Mouse (Mus musculus) stomach, embryonic 16.5 days (tissue): Measurements from ENCODE around the gene Mrpl42. TPM values are rescaled to one million over a fixed set of nuclear protein-coding genes. Genes with fewer than 3 reads are reported as not detected.
A peak's percentile ranks its signal among the peaks of the same experiment; 100 is the strongest.

Experiments
- ATAC-seq: fragments of 200-750 bp; cut with Nextera tagmentation; 2 replicates; pipeline ENCODE4 v1.8.0; 2017; ENCODE audit warnings: moderate number of reproducible peaks, moderate TSS enrichment; ENCODE audit not compliant: insufficient read depth, low FRiP score
- H3K27ac ChIP-seq: fragments of 300-500 bp; sonication (generic); 2 replicates; pipeline ENCODE4 v1.5.1; 2014; ENCODE audit warnings: low read length
- H3K27me3 ChIP-seq: fragments of 300-500 bp; sonication (generic); 2 replicates; pipeline ENCODE4 v1.6.1; 2014; ENCODE audit warnings: low read length, control low read depth, mixed read lengths; ENCODE audit not compliant: control insufficient read depth, insufficient read depth
- H3K36me3 ChIP-seq: fragments of 300-500 bp; sonication (generic); 2 replicates; pipeline ENCODE4 v1.6.1; 2014; ENCODE audit warnings: low read length; ENCODE audit not compliant: control insufficient read depth, insufficient read depth
- H3K4me1 ChIP-seq: fragments of 300-500 bp; sonication (generic); 2 replicates; pipeline ENCODE4 v1.6.1; 2014; ENCODE audit warnings: low read length, control low read depth, mixed read lengths; ENCODE audit not compliant: control insufficient read depth, insufficient read depth
- H3K4me2 ChIP-seq: fragments of 300-500 bp; sonication (generic); 2 replicates; pipeline ENCODE4 v1.6.1; 2014; ENCODE audit warnings: low read depth, low read length, mixed read lengths
- H3K4me3 ChIP-seq: fragments of 300-500 bp; sonication (generic); replicated peaks from 2 replicates; pipeline ENCODE4 v1.5.1; 2014; ENCODE audit warnings: mild to moderate bottlenecking, low read length
- H3K9ac ChIP-seq: fragments of 300-500 bp; sonication (generic); 2 replicates; pipeline ENCODE4 v1.6.1; 2014; ENCODE audit warnings: low read length
- H3K9me3 ChIP-seq: fragments of 300-500 bp; sonication (generic); replicated peaks from 2 replicates; pipeline ENCODE4 v1.6.1; 2016; ENCODE audit warnings: low read length, control low read depth; ENCODE audit not compliant: control insufficient read depth
- WGBS: fragments of 180-500 bp; shearing (Covaris S2); extraction: QIAGEN DNeasy Blood & Tissue Kit; methylation state at CpG from one replicate; pipeline ENCODE4 v1.1.7; 2014; 5-methylcytosine and 5-hydroxymethylcytosine counted together
- polyA plus RNA-seq: library from polyadenylated mRNA; unstranded; fragments of >200 nt; fragmentation: Nextera tagmentation; extraction: Ambion mirVana; gene quantifications from 2 replicates; pipeline ENCODE4 v1.2.1, GENCODE M21; 2015

Mrpl42 gene
- polyA plus RNA-seq, 1 experiment from 2014 or later = 318 TPM

GRCm38 (mm10) chr10:95542916-95543315 is 41.2 kb upstream of the Mrpl42 start:
- ATAC-seq = no peak
- no peaks in the 10 kb centered on the region for H3K9me3 ChIP-seq

GRCm38 (mm10) chr10:95539841-95540240 is 38.1 kb upstream of the Mrpl42 start:
- Histone ChIP-seq H3K9me3 (no peaks in the 10 kb centered on the region), H3K4me3 (no peak overlapping the region), H3K36me3 (no peaks in the 10 kb centered on the region), H3K27me3 (no peaks in the 10 kb centered on the region), H3K9ac (no peak overlapping the region), H3K4me1 (no peaks in the 10 kb centered on the region), H3K4me2 (no peak overlapping the region), H3K27ac (no peak overlapping the region)
- no peak for ATAC-seq
- WGBS = 84% methylated on average over 3 of the region's 3 CpGs

More at GRCm38 (mm10) chr10:95542916-95543315, 41.2 kb upstream of the Mrpl42 start:
- Histone ChIP-seq H3K27ac (no peak overlapping the region), H3K4me2 (no peak overlapping the region), H3K9ac (no peak overlapping the region), H3K36me3 (peaks cover 5% of the 10 kb centered on the region; the same call in 1 of the 2 replicates), H3K27me3 (no peaks in the 10 kb centered on the region), H3K4me3 (no peak overlapping the region), H3K4me1 (no peaks in the 10 kb centered on the region)
- 86% methylated on average over 4 of the region's 4 CpGs for WGBS

GRCm38 (mm10) chr10:95539260-95539659 is 37.5 kb upstream of the Mrpl42 start:
- Histone ChIP-seq H3K4me3 (no peak overlapping the region), H3K4me2 (no peak overlapping the region), H3K4me1 (no peaks in the 10 kb centered on the region), H3K27me3 (no peaks in the 10 kb centered on the region), H3K9me3 (no peaks in the 10 kb centered on the region), H3K36me3 (no peaks in the 10 kb centered on the region), H3K9ac (no peak overlapping the region), H3K27ac (no peak overlapping the region)
- 87% methylated on average over 3 of the region's 3 CpGs for WGBS
- ATAC-seq = no peak

DNA sequence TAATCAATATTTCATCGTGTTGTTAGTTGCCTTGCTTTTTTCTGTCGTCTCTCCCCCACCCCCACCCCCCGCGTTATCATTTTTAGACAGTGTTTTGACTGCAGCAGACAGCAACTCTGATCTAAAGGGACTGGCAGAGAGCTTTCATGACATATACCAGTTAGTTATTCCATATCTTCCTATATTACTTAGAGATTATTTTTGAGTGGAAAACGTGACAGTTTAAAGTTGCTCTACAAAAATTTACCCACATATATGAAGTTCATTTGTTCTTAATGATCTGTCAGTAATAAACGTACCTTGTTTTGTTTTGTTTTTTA is 34.4 kb upstream of the Mrpl42 start:
- no peak overlapping the region for H3K4me2 ChIP-seq
- no peak for ATAC-seq
- H3K9ac ChIP-seq = no peak overlapping the region
- H3K27me3 ChIP-seq = no peaks in the 10 kb centered on the region
- H3K4me1 ChIP-seq = 0 out of 2 replicates have a peak, but pooled peaks cover 3% of the 10 kb centered on the region
- 76% methylated on average over 6 of the region's 6 CpGs for WGBS
- H3K27ac ChIP-seq = no peak overlapping the region
- H3K4me3 ChIP-seq = no peak overlapping the region
- no peaks in the 10 kb centered on the region for H3K36me3 ChIP-seq
- H3K9me3 ChIP-seq = no peaks in the 10 kb centered on the region

GRCm38 (mm10) chr10:95535399-95536221 is 33.9 kb upstream of the Mrpl42 start:
- no peak overlapping the region for H3K9ac ChIP-seq
- no peaks in the 10 kb centered on the region for H3K36me3 ChIP-seq
- no peak overlapping the region for H3K4me3 ChIP-seq
- no peaks in the 10 kb centered on the region for H3K9me3 ChIP-seq
- H3K4me2 ChIP-seq = no peak overlapping the region
- ATAC-seq = no peak
- H3K27ac ChIP-seq = no peak overlapping the region
- 88% methylated on average over 7 of the region's 8 CpGs for WGBS
- no peaks in the 10 kb centered on the region for H3K27me3 ChIP-seq
- 0 out of 2 replicates have a peak, but pooled peaks cover 3% of the 10 kb centered on the region for H3K4me1 ChIP-seq

DNA sequence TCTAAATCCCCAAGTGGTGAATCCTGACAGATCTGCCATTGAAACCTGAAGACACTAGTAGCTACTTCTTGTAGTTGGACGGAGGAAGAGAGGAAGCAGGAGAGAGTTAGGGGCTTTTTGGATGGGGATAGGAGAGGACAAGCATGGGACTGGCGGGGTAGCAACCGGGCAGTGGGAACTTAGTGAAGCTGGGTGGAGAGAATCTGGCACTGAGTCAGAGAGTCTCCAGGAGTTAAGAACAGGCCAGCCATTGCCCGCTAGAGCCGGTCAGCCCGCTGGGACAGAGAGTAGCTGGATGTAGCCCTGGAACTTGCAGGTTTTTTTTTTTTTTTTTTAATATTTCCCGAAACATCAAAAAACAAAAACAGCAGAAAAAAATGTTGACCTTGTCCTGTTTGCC is 31.6 kb upstream of the Mrpl42 start:
- ATAC-seq = no peak
- peaks cover 6% of the 10 kb centered on the region; the same call in 1 of the 2 replicates for H3K4me1 ChIP-seq
- WGBS = 90% methylated on average over 7 of the region's 7 CpGs
- no peak overlapping the region for H3K4me3 ChIP-seq
- H3K27me3 ChIP-seq = no peaks in the 10 kb centered on the region
- no peak overlapping the region for H3K27ac ChIP-seq
- H3K36me3 ChIP-seq = no peaks in the 10 kb centered on the region
- no peaks in the 10 kb centered on the region for H3K9me3 ChIP-seq
- no peak overlapping the region for H3K4me2 ChIP-seq
- H3K9ac ChIP-seq = no peak overlapping the region

DNA sequence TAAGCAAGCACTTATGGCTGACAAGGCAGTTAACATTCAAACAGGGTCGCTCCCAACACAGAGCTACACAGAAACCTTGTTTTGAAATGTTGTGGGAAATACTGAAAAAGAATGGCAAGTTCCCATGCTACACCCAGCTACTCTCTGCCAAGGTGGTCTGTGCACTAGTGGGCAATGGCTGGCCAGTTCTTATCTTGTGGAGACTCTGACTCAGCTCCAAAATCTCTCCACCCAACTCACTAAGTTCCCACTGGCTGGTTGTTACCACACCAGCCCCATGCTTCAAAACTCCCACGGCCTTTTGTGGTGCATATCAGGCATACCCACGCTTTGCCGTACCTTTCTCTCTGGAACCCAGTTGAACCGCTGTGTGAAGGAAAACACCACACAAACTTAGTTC is 31.2 kb upstream of the Mrpl42 start:
- Histone ChIP-seq H3K9ac (no peak overlapping the region), H3K27me3 (no peaks in the 10 kb centered on the region), H3K9me3 (no peaks in the 10 kb centered on the region), H3K4me2 (no peak overlapping the region), H3K4me1 (peaks cover 6% of the 10 kb centered on the region; the same call in 1 of the 2 replicates), H3K36me3 (no peaks in the 10 kb centered on the region), H3K4me3 (no peak overlapping the region), H3K27ac (no peak overlapping the region)
- no peak for ATAC-seq
- WGBS = 84% methylated on average over 5 of the region's 5 CpGs

GRCm38 (mm10) chr10:95530551-95531121 is 28.9 kb upstream of the Mrpl42 start:
- Histone ChIP-seq H3K27ac (no peak overlapping the region), H3K9ac (no peak overlapping the region), H3K4me2 (no peak overlapping the region), H3K36me3 (no peaks in the 10 kb centered on the region), H3K4me1 (peaks cover 15% of the 10 kb centered on the region), H3K9me3 (no peaks in the 10 kb centered on the region), H3K27me3 (no peaks in the 10 kb centered on the region), H3K4me3 (no peak overlapping the region)
- 66% methylated on average over 2 of the region's 2 CpGs for WGBS
- no peak for ATAC-seq

DNA sequence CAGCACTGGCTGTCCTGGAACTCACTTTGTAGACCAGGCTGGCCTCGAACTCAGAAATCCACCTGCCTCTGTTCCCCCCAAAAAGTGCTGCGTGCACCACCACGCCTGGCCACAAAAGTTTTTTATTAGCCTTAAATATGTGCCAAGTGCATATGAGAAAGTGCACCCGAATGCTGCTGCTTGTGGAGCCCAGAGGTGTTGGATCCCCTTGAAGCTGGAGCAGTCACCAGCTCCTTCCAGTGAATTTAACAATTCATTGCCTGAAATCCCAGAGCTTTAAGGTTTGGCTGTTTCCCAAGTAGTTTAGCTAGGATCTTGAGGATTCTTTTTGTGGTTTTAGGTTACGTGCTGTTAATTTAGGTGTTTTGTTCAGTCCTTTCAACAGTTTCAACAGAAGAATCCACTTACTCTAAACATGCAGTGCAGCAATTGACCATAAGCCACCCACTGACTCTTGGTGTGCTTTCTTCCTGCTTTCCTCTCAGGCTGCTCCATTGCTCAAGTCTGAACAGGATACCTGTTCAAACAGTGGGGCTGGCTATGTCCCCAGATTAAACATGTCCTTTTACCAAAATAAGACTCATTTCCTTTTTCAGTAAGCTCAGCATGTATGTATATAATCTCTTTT is 24.9 kb upstream of the Mrpl42 start:
- no peak overlapping the region for H3K4me2 ChIP-seq
- H3K4me1 ChIP-seq = peaks cover 20% of the 10 kb centered on the region
- H3K9ac ChIP-seq = no peak overlapping the region
- no peaks in the 10 kb centered on the region for H3K36me3 ChIP-seq
- no peaks in the 10 kb centered on the region for H3K9me3 ChIP-seq
- H3K4me3 ChIP-seq = no peak overlapping the region
- ATAC-seq = peak; percentile 50; the same call in 1 of the 2 replicates
- peak overlapping the region; percentile 54; the same call in 1 of the 2 replicates for H3K27ac ChIP-seq
- WGBS = 62% methylated on average over 5 of the region's 5 CpGs
- H3K27me3 ChIP-seq = no peaks in the 10 kb centered on the region
